Mouse (Mus musculus) CD4-positive, CD25-positive, alpha-beta regulatory T cell, adult 4 months (primary cell): Measurements from ENCODE around the gene Idi2. TPM values are rescaled to one million over a fixed set of nuclear protein-coding genes. Genes with fewer than 3 reads are reported as not detected.
A peak's percentile ranks its signal among the peaks of the same experiment; 100 is the strongest.
"Not testable (repeated sequence)": the region's sequence is repeated elsewhere in the genome, so short reads cannot be mapped to it uniquely, and the experiment has no call there.

ENCODE experiments used
- ATAC-seq: one replicate; pipeline ENCODE4 v1.8.0; 2017
- polyA plus RNA-seq, 2 experiments: library from polyadenylated mRNA; unstranded; fragments of 100-300 nt; shearing (Covaris generic); gene quantifications; one replicate each; pipeline ENCODE4 v1.2.1; 2017

Idi2 gene
- not detected for polyA plus RNA-seq

- ATAC-seq = not testable (repeated sequence)
Observed at GRCm38 (mm10) chr13:8952563-8952962, at the start of gene Idi2. Gene Idi2 (plus strand): TSS chr13:8952863.

- not testable (repeated sequence) for ATAC-seq
Observed at GRCm38 (mm10) chr13:8905986-8906385, 46.7 kb upstream of the Idi2 start.

- not testable (repeated sequence) for ATAC-seq
Observed at GRCm38 (mm10) chr13:8913890-8914289, 38.8 kb upstream of the Idi2 start.

- no peak for ATAC-seq
Observed at GRCm38 (mm10) chr13:8933499-8933898, 19.2 kb upstream of the Idi2 start.

GRCm38 (mm10) chr13:8937611-8938140 lies 15.0 kb upstream of the Idi2 start:
- not testable (repeated sequence) for ATAC-seq

GRCm38 (mm10) chr13:8941110-8941509 lies 11.6 kb upstream of the Idi2 start:
- not testable (repeated sequence) for ATAC-seq

GRCm38 (mm10) chr13:8941701-8942100 lies 11.0 kb upstream of the Idi2 start:
- not testable (repeated sequence) for ATAC-seq

GRCm38 (mm10) chr13:8943828-8944227 lies 8.8 kb upstream of the Idi2 start:
- ATAC-seq = not testable (repeated sequence)

- not testable (repeated sequence) for ATAC-seq
Observed at GRCm38 (mm10) chr13:8948131-8948530, 4.5 kb upstream of the Idi2 start, which contains the start of gene Gm9745. Gene Gm9745 (minus strand): TSS chr13:8948231.

GRCm38 (mm10) chr13:8955127-8955526 lies 2.5 kb downstream of the Idi2 start:
- not testable (repeated sequence) for ATAC-seq

- ATAC-seq = not testable (repeated sequence)
Observed at GRCm38 (mm10) chr13:8956873-8957272, 4.2 kb downstream of the Idi2 start.

GRCm38 (mm10) chr13:8959058-8959457 lies 6.4 kb downstream of the Idi2 start:
- ATAC-seq = not testable (repeated sequence)

GRCm38 (mm10) chr13:8959554-8959953 lies 6.9 kb downstream of the Idi2 start:
- not testable (repeated sequence) for ATAC-seq

GRCm38 (mm10) chr13:8961128-8961888 lies 8.6 kb downstream of the Idi2 start:
- not testable (repeated sequence) for ATAC-seq

GRCm38 (mm10) chr13:8962266-8962665 lies 9.6 kb downstream of the Idi2 start:
- ATAC-seq = not testable (repeated sequence)

- no peak for ATAC-seq
Observed at GRCm38 (mm10) chr13:8965224-8965623, 12.6 kb downstream of the Idi2 start.

- ATAC-seq = no peak
Observed at GRCm38 (mm10) chr13:8967742-8968141, 15.1 kb downstream of the Idi2 start.

- ATAC-seq = no peak
Observed at GRCm38 (mm10) chr13:8972369-8972768, 19.7 kb downstream of the Idi2 start.

- no peak for ATAC-seq
Observed at GRCm38 (mm10) chr13:8972972-8973371, 20.3 kb downstream of the Idi2 start.

- ATAC-seq = no peak
Observed at GRCm38 (mm10) chr13:8992231-8992630, 39.6 kb downstream of the Idi2 start.

GRCm38 (mm10) chr13:8995159-8995989 lies 42.7 kb downstream of the Idi2 start:
- ATAC-seq = peak; percentile 27

- ATAC-seq = peak; percentile 93
Observed at GRCm38 (mm10) chr13:8995990-8996786, 43.5 kb downstream of the Idi2 start, which contains the start of gene Gtpbp4. Gene Gtpbp4 (minus strand): TSS chr13:8996083.
